Mouse (Mus musculus) T-cell, adult 66 days (primary cell): ENCODE data around the gene Ythdf1. TPM values are rescaled to one million over a fixed set of nuclear protein-coding genes. Genes with fewer than 3 reads are reported as not detected.

Source experiments
- total RNA-seq, 2 experiments: library from RNA; stranded (reverse); gene quantifications; 3 replicates in 1 of 2; 4 replicates in 1 of 2; pipeline ENCODE4 v1.2.4; 2023

The Ythdf1 gene
- total RNA-seq: 10 to 100 TPM; 88.6 to 93.8 TPM

GRCm38 (mm10) chr2:180920810-180921400 is at the start of gene Ythdf1:
Gene Ythdf1, minus strand, starts transcription at chr2:180920949.

DNA sequence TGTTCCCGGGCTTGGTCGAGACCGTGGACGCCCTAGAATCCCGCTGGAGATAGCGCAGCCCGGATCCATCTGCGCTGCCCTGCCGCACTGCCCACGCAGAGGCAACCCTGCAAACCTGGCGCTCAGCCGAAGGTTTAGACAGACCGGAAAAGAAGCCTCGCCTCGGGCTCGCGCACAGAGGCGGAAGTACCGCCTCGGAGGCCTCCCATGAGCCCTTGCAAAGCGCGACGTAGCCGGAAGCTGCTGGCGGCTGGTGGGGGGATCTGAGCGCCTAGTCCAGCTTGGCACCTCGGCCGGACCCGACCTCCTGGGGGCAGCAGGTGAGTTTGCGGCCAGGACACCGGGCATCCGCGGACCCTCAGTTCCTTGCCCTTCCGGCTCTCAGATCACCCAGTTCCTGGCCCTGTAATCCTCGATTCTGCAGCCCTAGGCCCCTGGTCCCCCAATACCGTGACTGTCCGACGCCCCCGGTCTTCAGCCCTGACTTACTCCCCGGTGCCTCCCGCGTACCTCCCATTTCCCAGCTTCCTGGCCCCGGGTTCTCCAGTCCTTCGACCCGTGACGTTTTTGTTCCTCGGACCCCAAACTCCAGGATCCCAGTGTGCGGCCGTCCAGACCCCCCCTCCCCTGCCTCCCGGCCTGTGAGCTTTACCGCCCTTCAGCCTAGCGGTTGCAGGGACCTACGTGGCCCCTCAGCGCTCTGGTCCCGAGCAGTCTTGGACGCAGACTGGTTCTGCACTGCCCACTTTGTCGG is 46.4 kb upstream of the Ythdf1 start, which contains the start of gene Arfgap1:
Gene Arfgap1, plus strand, starts transcription at position 216 of the 754 bp plus-strand sequence.

DNA sequence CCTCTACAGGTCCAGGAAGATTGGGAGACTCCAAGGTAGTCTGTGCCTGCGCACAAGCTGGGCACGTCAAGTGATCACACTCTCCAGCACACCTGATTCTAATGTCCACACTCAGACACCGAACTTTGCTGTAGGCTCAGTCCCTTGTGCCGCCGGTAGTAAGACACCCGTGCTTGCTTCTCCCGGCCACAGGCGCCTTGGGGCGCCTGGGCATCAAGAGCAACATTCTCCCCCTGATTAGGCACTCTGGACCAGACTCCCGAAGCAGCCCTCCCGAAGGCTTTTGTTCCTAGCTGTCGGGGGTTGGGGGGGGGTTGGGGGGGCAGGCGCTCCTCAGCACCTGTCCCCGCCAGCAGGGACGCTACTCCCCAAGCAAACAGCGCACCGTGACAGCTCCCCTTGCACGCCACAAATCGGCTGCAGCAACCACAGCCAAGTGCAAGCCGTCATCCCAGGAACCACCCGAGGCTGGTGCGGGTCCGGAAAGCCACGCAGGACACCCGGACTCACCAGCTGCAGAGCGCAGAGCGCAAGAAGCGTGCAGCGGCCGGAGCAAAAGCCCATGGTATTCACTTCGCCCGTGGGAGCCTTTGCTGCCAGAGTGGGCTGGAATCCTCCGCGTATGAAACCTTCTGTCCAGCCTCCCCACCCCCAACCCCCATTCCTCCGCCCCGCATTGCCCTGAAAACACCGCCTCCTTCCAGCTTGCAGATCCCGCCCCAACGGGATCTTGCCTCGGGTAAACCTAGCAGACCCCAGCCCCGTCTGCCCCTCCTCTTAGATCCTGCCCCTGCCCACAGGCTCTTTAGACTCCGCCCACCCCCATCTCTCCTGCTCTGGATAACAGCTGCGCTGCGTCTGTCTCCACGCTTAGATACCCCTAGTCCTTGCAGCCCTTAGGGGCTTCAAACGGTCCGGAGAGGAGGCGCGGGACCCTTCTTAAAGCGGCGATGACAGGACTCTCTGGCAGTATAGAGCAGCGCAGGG is 33.6 kb upstream of the Ythdf1 start, which contains the start of gene Nkain4:
Gene Nkain4, minus strand, starts transcription at position 639 of the 987 bp plus-strand sequence.

DNA sequence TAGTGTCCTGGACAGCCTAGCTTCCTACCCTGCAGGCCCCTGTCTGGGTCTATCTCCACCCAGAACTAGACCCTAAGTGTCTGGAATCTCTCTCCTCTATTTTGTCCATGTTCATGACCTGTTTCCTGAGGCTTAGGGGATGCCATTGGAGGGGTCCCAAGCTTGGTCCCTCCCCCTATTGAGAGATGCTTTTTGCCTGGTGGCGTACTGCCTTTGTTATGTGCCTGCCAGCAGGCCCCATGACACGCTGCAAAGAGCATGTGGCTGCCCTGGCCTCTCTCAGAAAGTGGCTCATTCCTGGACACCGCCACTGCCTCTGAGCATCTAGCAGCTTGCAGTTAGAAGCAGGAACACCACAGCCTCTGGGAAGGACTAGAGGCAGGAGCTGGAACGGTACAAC is 8.0 kb upstream of the Ythdf1 start, which contains the start of gene Birc7:
Gene Birc7, plus strand, starts transcription at position 301 of the 400 bp plus-strand sequence.

Other genes starting within 250 kb of the Ythdf1 start
- 100 to 1,000 TPM; 102 to 107 TPM for gene Dido1, start 210.9 kb downstream of the Ythdf1 start, total RNA-seq
- 10 to 100 TPM; 49.2 to 52.7 TPM for gene Gid8, start 210.8 kb downstream of the Ythdf1 start, total RNA-seq
- 10 to 100 TPM; 89.8 to 96.5 TPM for gene Slc17a9, start 195.7 kb downstream of the Ythdf1 start, total RNA-seq
- gene Bhlhe23, start 144.0 kb downstream of the Ythdf1 start, total RNA-seq: not detected
- gene Birc7, start 8.1 kb upstream of the Ythdf1 start, total RNA-seq: not detected
- not detected for gene Nkain4, start 33.8 kb upstream of the Ythdf1 start, total RNA-seq
- 10 to 100 TPM; 74.9 to 81.4 TPM for gene Arfgap1, start 46.3 kb upstream of the Ythdf1 start, total RNA-seq
- gene Col20a1, start 65.6 kb upstream of the Ythdf1 start, total RNA-seq: 1 to 10 TPM; 2.1 to 4.0 TPM
- not detected for gene Chrna4, start 122.6 kb upstream of the Ythdf1 start, total RNA-seq
- gene Kcnq2, start 214.4 kb upstream of the Ythdf1 start, total RNA-seq: not detected
- not detected for gene Eef1a2, start 236.1 kb upstream of the Ythdf1 start, total RNA-seq